Mouse (Mus musculus) cerebellum, adult 2 months (tissue): ENCODE data around the gene Fbxl22. TPM values are rescaled to one million over a fixed set of nuclear protein-coding genes. Genes with fewer than 3 reads are reported as not detected.

ENCODE experiments used
- DNase-seq, 2 experiments: peaks; one replicate each; pipeline ENCODE4 v3.0.0; 2021
- H3K27ac ChIP-seq: fragments of 200-500 bp; 2 replicates; pipeline ENCODE4 v1.5.1; 2012; ENCODE audit warnings: low read length, control low read depth, inconsistent platforms; ENCODE audit not compliant: insufficient read depth
- H3K27me3 ChIP-seq: fragments of 200-500 bp; 2 replicates; pipeline ENCODE4 v1.6.1; 2012; ENCODE audit warnings: inconsistent platforms, mild to moderate bottlenecking, low read length, moderate library complexity; ENCODE audit not compliant: control insufficient read depth, insufficient read depth
- H3K4me1 ChIP-seq: fragments of 200-500 bp; 2 replicates; pipeline ENCODE4 v1.6.1; 2011; ENCODE audit warnings: low read length; ENCODE audit not compliant: control insufficient read depth, insufficient read depth
- H3K4me3 ChIP-seq: fragments of 200-500 bp; replicated peaks from 2 replicates; pipeline ENCODE3; 2011; ENCODE audit warnings: mild to moderate bottlenecking, low read depth, low read length, control low read depth; ENCODE audit not compliant: insufficient read depth
- CTCF ChIP-seq: fragments of 200-500 bp; IDR thresholded peaks from 2 replicates; pipeline ENCODE4 v1.5.1; 2011; ENCODE audit warnings: low read depth, mild to moderate bottlenecking, control low read depth, low read length, moderate library complexity, borderline replicate concordance; ENCODE audit not compliant: insufficient read depth
- POLR2A ChIP-seq: fragments of 200-500 bp; IDR thresholded peaks from 2 replicates; pipeline ENCODE4 v1.6.1; 2011; ENCODE audit warnings: low read length, control low read depth, borderline replicate concordance; ENCODE audit not compliant: insufficient read depth
- WGBS: fragments of 180-500 bp; shearing (Covaris S2); methylation state at CpG from one replicate; pipeline ENCODE4 v1.1.7; 2018; 5-methylcytosine and 5-hydroxymethylcytosine counted together
- polyA plus RNA-seq: library from polyadenylated mRNA; depleted of rRNA; stranded (reverse); fragments of >200 nt; gene quantifications from 2 replicates; pipeline ENCODE4 v1.2.3, GENCODE M21; 2012

Fbxl22 gene
- polyA plus RNA-seq, 1 experiment = 3.2 TPM

DNA sequence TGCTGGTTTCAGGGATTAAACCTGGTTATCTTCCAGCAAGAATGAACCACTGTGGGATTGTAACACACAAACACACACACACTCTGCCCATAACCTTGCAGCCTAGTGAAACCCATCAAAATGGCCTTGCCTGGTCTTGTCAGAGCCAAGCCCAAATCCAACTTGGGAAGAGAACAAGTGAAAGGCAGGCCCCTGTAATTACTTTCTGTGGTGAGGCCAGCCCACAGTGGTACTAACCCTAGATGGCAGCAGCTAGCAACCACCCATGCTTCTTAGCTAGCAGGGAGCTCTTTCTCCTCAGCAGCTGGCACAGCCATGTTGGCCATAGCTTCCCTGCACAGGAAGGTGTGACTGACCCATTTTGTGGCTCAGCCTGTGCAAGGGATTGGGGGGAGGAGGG lies 1.2 kb downstream of the Fbxl22 start:
- 0 out of 2 replicates have a peak overlapping the region, but pooled peaks have one; percentile 32 for H3K27ac ChIP-seq
- H3K4me3 ChIP-seq = no peak overlapping the region
- peaks cover 56% of the 10 kb centered on the region for H3K4me1 ChIP-seq
- TF ChIP-seq POLR2A (no peak), CTCF (peak; percentile 19; the same call in 1 of the 2 replicates)
- peak; percentile 45 to 53 for DNase-seq
- H3K27me3 ChIP-seq = no peaks in the 10 kb centered on the region

DNA sequence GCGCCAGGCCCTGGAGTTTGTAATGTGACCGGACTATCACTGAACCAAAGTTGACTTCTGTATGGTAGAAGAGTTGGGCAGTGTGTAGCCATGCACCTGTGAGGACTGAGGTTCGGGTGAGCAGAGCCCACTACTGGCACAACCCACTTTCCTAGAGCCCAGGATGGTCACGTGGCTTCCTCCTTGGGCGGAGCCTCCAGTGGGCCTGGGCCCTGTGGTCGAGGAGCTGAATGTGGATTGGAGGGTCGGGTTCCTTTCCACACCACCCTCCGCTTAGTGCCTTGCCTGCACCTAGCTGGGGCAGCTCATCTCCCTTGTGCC lies 2.1 kb downstream of the Fbxl22 start:
- Histone ChIP-seq H3K27ac (peak overlapping the region; percentile 91), H3K27me3 (no peaks in the 10 kb centered on the region), H3K4me1 (peaks cover 52% of the 10 kb centered on the region), H3K4me3 (peak overlapping the region; percentile 60)
- DNase-seq = peak; percentile 84 to 86
- under 1% methylated on average over 8 of the region's 8 CpGs for WGBS
- TF ChIP-seq CTCF (no peak; the same call in 1 of the 2 replicates), POLR2A (peak; percentile 66; the same call in 1 of the 2 replicates)

DNA sequence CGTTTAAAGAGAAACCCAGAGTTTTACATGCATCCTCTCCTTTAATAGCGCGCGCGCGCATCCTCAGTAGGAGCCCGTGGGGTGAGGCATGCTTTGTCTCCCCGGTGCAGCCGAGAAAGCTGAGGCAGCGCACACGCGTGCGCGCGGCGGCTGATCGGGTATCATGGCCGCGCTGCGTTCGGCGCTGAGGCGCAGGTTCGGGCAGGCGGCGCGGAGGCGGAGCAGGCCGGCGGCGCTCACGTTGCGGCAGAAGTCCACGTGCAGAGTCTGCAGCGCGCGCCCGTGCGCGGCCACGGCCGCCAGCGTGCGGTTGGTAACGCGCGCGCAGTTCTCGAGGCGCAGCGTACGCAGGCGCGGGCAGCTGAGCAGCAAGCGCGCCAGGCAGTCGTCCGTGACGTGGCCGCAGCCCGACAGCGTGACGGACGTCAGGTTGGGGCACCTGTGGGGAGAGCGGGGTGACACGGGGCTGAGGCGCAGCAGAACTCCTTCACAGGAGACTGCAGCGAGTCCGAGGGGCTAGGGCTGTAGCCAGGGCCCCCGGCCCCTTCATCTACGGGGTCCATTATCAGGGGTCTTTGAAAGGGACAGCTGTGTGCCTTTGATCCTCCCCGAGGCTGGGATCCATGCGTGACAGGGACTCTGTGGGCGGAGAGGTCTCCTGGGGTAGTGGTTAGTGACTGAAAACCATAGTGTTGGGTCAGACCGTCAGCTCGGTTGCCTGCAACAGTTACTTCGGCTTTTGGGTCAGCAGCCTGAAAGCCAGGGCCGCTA lies 2.6 kb downstream of the Fbxl22 start:
- H3K27ac ChIP-seq = peak overlapping the region; percentile 92

DNA sequence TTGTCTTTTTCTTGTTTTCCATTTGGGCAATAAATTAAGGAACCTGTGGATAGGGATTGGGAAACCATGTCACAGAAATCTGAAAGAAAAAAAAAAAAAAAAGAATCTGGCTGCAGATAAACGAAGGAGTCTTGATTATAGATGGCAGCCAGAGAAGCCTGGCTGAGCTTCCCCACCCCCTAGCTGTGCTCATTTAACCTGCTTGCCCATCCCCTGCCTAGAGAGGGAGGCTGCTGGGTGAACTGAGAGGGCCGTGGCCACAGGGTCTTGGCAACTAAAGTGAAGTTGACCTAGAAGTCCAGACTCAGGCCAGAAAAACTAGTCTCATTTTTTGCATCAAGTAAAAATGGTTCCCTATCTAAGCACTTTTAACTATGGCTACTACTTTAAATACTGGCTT lies 3.4 kb downstream of the Fbxl22 start:
- peak overlapping the region; percentile 92; the same call in 1 of the 2 replicates for H3K27ac ChIP-seq

More for the DNA sequence above, 2.6 kb downstream of the Fbxl22 start:
- peak overlapping the region; percentile 60 for H3K4me3 ChIP-seq
- TF ChIP-seq CTCF = no peak
- TF ChIP-seq POLR2A = peak; percentile 65
- H3K27me3 ChIP-seq = no peaks in the 10 kb centered on the region
- DNase-seq = peak; percentile 95 to 98
- WGBS = under 1% methylated on average over 78 of the region's 78 CpGs
- peaks cover 49% of the 10 kb centered on the region for H3K4me1 ChIP-seq

DNA sequence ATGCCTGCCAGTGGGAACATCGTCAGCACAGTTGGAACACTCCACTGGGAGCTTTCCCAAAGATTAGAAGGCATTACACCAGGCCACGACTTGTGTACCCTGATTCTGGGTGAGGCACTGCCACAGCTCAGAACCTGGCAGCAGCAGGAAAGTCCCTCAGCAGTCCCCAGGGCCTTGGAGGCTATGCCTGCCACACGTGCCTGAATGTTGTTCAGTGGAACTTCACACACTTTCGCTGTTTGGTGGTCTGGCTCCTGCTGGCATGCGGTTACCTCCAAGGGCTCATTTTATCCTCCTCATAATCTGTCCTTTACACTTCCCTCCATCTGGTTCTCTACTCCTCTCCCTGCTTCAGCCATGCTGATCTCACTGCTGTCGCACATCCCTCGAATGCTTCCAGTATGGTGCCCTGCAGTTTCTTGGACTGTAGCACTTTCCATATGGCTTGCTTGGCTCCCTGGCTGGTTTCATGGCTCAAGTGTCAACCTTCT lies 4.0 kb downstream of the Fbxl22 start:
- TF ChIP-seq CTCF (no peak), POLR2A (no peak)
- Histone ChIP-seq H3K27ac (peak overlapping the region; percentile 92), H3K4me3 (no peak overlapping the region), H3K27me3 (no peaks in the 10 kb centered on the region), H3K4me1 (peaks cover 43% of the 10 kb centered on the region)
- WGBS = 7% methylated on average over 7 of the region's 7 CpGs
- DNase-seq = peak; percentile 78 to 90

More for the DNA sequence above, 3.4 kb downstream of the Fbxl22 start:
- Histone ChIP-seq H3K27me3 (no peaks in the 10 kb centered on the region), H3K4me3 (peak overlapping the region; percentile 48), H3K4me1 (peaks cover 43% of the 10 kb centered on the region)
- TF ChIP-seq POLR2A (no peak), CTCF (no peak)
- 0% methylated on average over 2 of the region's 2 CpGs for WGBS
- DNase-seq = peak; percentile 57 to 72

DNA sequence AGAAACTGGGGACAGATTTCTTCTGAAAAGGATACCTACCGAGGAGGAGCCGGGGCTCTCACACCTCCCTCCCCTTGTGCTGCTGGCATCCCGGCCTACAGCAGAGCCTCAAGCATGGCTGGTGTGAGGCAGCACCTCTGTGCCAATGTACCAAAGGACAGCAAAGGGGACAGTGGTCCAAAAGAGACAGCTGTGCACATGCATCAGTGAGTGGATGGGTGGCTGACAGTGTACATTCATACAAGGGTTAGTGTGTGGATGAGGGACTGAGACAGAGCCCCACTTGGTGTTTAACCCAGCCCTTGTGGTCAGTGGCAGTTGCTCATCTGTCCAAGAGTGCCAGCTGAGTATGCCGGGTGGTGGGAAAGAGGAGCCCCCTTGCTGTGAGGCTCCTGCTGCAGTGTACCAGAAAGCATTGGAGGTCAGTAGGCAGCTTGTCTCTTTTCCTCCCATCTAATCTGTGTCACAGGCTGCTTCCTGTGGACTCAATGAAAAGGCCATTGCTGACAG lies 5.4 kb downstream of the Fbxl22 start:
- Histone ChIP-seq H3K4me1 (peaks cover 48% of the 10 kb centered on the region), H3K27me3 (no peaks in the 10 kb centered on the region), H3K27ac (peak overlapping the region; percentile 81), H3K4me3 (no peak overlapping the region)
- DNase-seq = peak in 1 of 2 experiments; percentile 37
- 6% methylated on average over 4 of the region's 4 CpGs for WGBS
- TF ChIP-seq CTCF (no peak), POLR2A (no peak)

DNA sequence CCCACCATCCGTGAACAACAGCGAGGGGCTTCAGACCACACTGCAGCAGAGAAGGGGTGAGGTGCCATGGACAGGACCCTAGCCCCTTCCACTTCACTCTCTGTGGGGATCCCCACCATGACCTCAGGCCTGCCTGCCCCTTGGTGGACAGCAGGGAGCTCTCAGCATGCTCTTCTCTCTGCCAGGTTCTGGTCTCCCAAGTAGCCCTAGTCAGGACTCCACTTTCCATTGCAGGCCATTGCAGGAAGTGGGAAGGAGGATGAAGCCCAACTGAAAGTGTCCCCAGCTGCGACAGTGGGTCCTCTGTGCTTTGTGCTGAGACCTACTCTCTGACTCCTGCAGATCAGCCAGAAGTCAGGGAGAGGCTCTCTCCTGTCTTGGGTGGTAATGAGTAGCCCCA lies 6.7 kb downstream of the Fbxl22 start:
- Histone ChIP-seq H3K4me3 (no peak overlapping the region), H3K27me3 (no peaks in the 10 kb centered on the region), H3K4me1 (peaks cover 38% of the 10 kb centered on the region), H3K27ac (no peak overlapping the region)
- DNase-seq = no peak
- WGBS = 94% methylated on average over 3 of the region's 3 CpGs
- no peak for TF ChIP-seq CTCF
- TF ChIP-seq POLR2A = no peak

DNA sequence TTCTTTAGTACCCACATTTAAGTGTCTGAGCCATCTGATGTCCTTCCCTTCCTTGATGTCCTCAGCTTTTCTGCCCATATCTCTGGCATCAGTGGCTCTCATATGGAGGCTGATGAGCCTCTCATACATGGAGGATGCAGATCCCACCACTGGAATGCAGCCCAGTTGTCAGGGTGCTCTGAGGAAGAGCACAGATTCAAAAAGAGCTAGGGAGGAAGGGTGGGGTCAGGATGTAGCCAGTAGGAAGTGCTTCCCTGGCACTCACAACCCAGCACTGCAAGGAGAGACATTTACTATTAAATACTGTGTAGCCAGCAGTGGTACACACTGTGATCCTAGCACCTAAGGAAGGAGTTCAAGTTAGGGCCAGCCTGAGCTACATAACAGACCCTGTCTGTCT lies 8.0 kb downstream of the Fbxl22 start:
- Histone ChIP-seq H3K27me3 (no peaks in the 10 kb centered on the region), H3K27ac (0 out of 2 replicates have a peak overlapping the region, but pooled peaks have one; percentile 16), H3K4me3 (no peak overlapping the region), H3K4me1 (peaks cover 34% of the 10 kb centered on the region)
- no peak for DNase-seq
- no peak for TF ChIP-seq CTCF
- no peak for TF ChIP-seq POLR2A
